Mouse (Mus musculus): ENCODE measurements at regions not wholly inside any gene's neighbourhood (a gene's known extent, or its start where the extent isn't known, plus 50 kb on each side); places are given as distances from the start of the nearest gene placed in this dataset.
A peak's percentile ranks its signal among the peaks of the same experiment; 100 is the strongest.

- peak; percentile 6 for DNase-seq
Measured at GRCm38 (mm10) chr8:37345051-37345450, 351.6 kb downstream of the AI429214 start.

DNA sequence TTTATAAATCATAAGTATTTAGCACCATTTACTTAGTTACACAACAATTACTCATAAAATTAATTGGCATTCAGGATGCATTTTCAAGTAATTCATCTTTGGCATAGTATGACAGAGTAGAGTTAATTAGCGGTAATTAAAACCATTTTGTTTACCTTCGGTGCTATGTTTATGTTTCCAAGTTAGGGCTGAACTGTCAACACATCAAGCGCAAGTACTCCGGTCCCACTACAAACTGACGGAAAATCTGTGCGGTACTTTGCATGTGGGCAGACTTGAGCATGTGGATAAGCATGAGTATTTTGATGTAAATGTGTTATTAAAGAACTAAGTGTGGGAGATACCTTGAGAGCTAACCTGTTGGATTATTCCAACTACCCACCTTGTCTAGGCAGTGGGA, 353.7 kb downstream of the AI429214 start:
- intact Hi-C loops (cut with DNase I), result no loop called here
- no peak for DNase-seq

More at GRCm38 (mm10) chr8:37345051-37345450, 351.6 kb downstream of the AI429214 start:
- intact Hi-C loops (cut with DNase I), result no loop called here
